In genomic region chr13:37860204-37860603, GRCm38 (mm10) we compare ENCODE assay signal across 19 mouse cellular contexts.
DNase-seq lines count a peak whose midpoint lies in the region; ATAC-seq and TF ChIP-seq lines count a peak whose summit lies in the region.
"Had no signal": no experiment of that assay in that cellular context is flagged by ENCODE, and none has a peak within 500 bp of the region (broad histone marks: within the 10 kb centered on the region; RNA-seq: fewer than 3 reads in every experiment).

No protein-coding gene starts in this region.

- no peak for ATAC-seq in heart, embryonic 11.5 days (replicated peaks; ENCODE audit: insufficient number of reproducible peaks, low FRiP score, low TSS enrichment)
- no peak for ATAC-seq in neural tube, embryonic 13.5 days (ENCODE audit: low read depth)
- no peak for ATAC-seq in liver, embryonic 14.5 days (ENCODE audit: insufficient read depth)

- no peak overlapping the region; the same call in 1 of the 2 replicates for H3K4me2 ChIP-seq in heart, embryonic 11.5 days
- H3K4me2 ChIP-seq in neural tube, embryonic 13.5 days, result no peak overlapping the region
- peak overlapping the region; percentile 97 for H3K4me2 ChIP-seq in liver, embryonic 14.5 days (ENCODE audit: low read depth)
- H3K4me2 ChIP-seq: embryonic facial prominence, embryonic 12.5 days; hindbrain, embryonic 15.5 days; limb, embryonic 12.5 days; lung, embryonic 15.5 days; neural tube, embryonic 15.5 days had no signal

- no peaks in the 10 kb centered on the region for H3K36me3 ChIP-seq in heart, embryonic 11.5 days (ENCODE audit: control insufficient read depth, insufficient read depth, low read length)
- no peaks in the 10 kb centered on the region for H3K36me3 ChIP-seq in neural tube, embryonic 13.5 days
- peaks cover 2% of the 10 kb centered on the region; the same call in 1 of the 2 replicates for H3K36me3 ChIP-seq in liver, embryonic 14.5 days (replicated peaks; ENCODE audit: control insufficient read depth, insufficient read depth, low read depth)
- H3K36me3 ChIP-seq: embryonic facial prominence, embryonic 12.5 days; hindbrain, embryonic 15.5 days; limb, embryonic 12.5 days; lung, embryonic 15.5 days; neural tube, embryonic 15.5 days had no signal

- TF ChIP-seq CTCF in liver, embryonic 14.5 days (IDR thresholded peaks at IDR 0.05; ENCODE audit: low read depth), result no peak

- peak overlapping the region; percentile 7; the same call in 1 of the 2 replicates for H3K27ac ChIP-seq in heart, embryonic 11.5 days (ENCODE audit: low read depth, low read length)
- H3K27ac ChIP-seq in neural tube, embryonic 13.5 days (replicated peaks), result 0 out of 2 replicates have a peak overlapping the region, but pooled peaks have one; percentile 3
- peak overlapping the region; percentile 91 for H3K27ac ChIP-seq in liver, embryonic 14.5 days
- H3K27ac ChIP-seq: embryonic facial prominence, embryonic 12.5 days; hindbrain, embryonic 15.5 days; limb, embryonic 12.5 days; neural tube, embryonic 15.5 days had no signal

- H3K4me1 ChIP-seq in heart, embryonic 11.5 days (ENCODE audit: control insufficient read depth, insufficient read depth, low read length), result peaks cover 63% of the 10 kb centered on the region
- peaks cover 40% of the 10 kb centered on the region for H3K4me1 ChIP-seq in neural tube, embryonic 13.5 days (replicated peaks)
- H3K4me1 ChIP-seq in liver, embryonic 14.5 days (replicated peaks; ENCODE audit: control insufficient read depth in 2 of 2, insufficient read depth in 2 of 2, low read length in 1 of 2), result peaks cover 62 to 69% of the 10 kb centered on the region in 2 experiments

- DNase-seq in heart, postnatal 36 days, result no peak
- no peak for DNase-seq in neural tube, embryonic 10.5 days (ENCODE audit: extremely low spot score, low spot score)
- DNase-seq in liver, embryonic 14.5 days (ENCODE audit: low read depth in 3 of 3, low spot score in 3 of 3), result no peak
- DNase-seq in frontal cortex, postnatal 25 days (ENCODE audit: low spot score in 2 of 2), result no peak
- no peak for DNase-seq in adrenal gland, postnatal 25 days
- DNase-seq: adrenal gland, adult 2 months; cerebellum, adult 9-11 months; gastrocnemius, postnatal 25 days; heart, postnatal 4 days; kidney, adult 11 months; midbrain, embryonic 14.5 days; spleen, adult 18-20 months had no signal

- TF ChIP-seq EP300 in liver, embryonic 14.5 days (IDR thresholded peaks at IDR 0.05; ENCODE audit: low read depth), result no peak

- H3K9me3 ChIP-seq in heart, embryonic 11.5 days (replicated peaks; ENCODE audit: control insufficient read depth, low read length), result no peaks in the 10 kb centered on the region
- H3K9me3 ChIP-seq in neural tube, embryonic 13.5 days, result no peaks in the 10 kb centered on the region
- H3K9me3 ChIP-seq in liver, embryonic 14.5 days (ENCODE audit: control insufficient read depth, low read length), result no peaks in the 10 kb centered on the region
- H3K9me3 ChIP-seq: embryonic facial prominence, embryonic 12.5 days; hindbrain, embryonic 15.5 days; limb, embryonic 12.5 days; lung, embryonic 15.5 days; neural tube, embryonic 15.5 days had no signal

- 83% methylated on average over 3 of the region's 3 CpGs for WGBS in heart, embryonic 11.5 days (ENCODE audit: insufficient replicate concordance)
- WGBS in neural tube, embryonic 13.5 days, result 59% methylated on average over 3 of the region's 3 CpGs
- 28% methylated on average over 3 of the region's 3 CpGs for WGBS in liver, embryonic 14.5 days (ENCODE audit: insufficient replicate concordance)

- no peak overlapping the region for H3K9ac ChIP-seq in heart, embryonic 11.5 days (ENCODE audit: low read depth, low read length)
- no peak overlapping the region for H3K9ac ChIP-seq in neural tube, embryonic 13.5 days
- peak overlapping the region; percentile 94 for H3K9ac ChIP-seq in liver, embryonic 14.5 days (replicated peaks)
- H3K9ac ChIP-seq: embryonic facial prominence, embryonic 12.5 days; hindbrain, embryonic 15.5 days; limb, embryonic 12.5 days; lung, embryonic 15.5 days; neural tube, embryonic 15.5 days had no signal

- H3K27me3 ChIP-seq in heart, embryonic 11.5 days (ENCODE audit: control insufficient read depth, insufficient read depth, low read length), result no peaks in the 10 kb centered on the region
- no peaks in the 10 kb centered on the region for H3K27me3 ChIP-seq in neural tube, embryonic 13.5 days
- H3K27me3 ChIP-seq in liver, embryonic 14.5 days (ENCODE audit: control insufficient read depth, insufficient read depth, low read length), result no peaks in the 10 kb centered on the region
- H3K27me3 ChIP-seq: embryonic facial prominence, embryonic 12.5 days; limb, embryonic 12.5 days; lung, embryonic 15.5 days; neural tube, embryonic 15.5 days had no signal

- intact Hi-C loops in heart, postnatal 36 days (cut with DNase I), result no loop called here

- no peak overlapping the region for H3K4me3 ChIP-seq in heart, embryonic 11.5 days (ENCODE audit: low read depth, low read length)
- H3K4me3 ChIP-seq in neural tube, embryonic 13.5 days, result no peak overlapping the region
- peak overlapping the region; percentile 28 to 49 for H3K4me3 ChIP-seq in liver, embryonic 14.5 days (ENCODE audit: insufficient read depth in 1 of 2, low read depth in 2 of 2, low read length in 2 of 2)
- H3K4me3 ChIP-seq: embryonic facial prominence, embryonic 12.5 days; hindbrain, embryonic 15.5 days; limb, embryonic 12.5 days; lung, embryonic 15.5 days; neural tube, embryonic 15.5 days had no signal

Comparison
In these comparisons a context has a peak if more than half of its experiments do, and no peak if none do; other contexts are left out.
1. H3K27ac ChIP-seq: peak in every context shown above with its lines; median percentile 91 in liver, embryonic 14.5 days; 7 in heart, embryonic 11.5 days; 3 in neural tube, embryonic 13.5 days.
2. H3K4me3 ChIP-seq: peak in liver, embryonic 14.5 days (2 of 2); none in heart, embryonic 11.5 days (single experiment) and neural tube, embryonic 13.5 days (single experiment).